Mouse (Mus musculus) heart, adult 9 months (tissue): ENCODE measurements around the gene Htr6.

ENCODE experiments used
- DNase-seq, 2 experiments: peaks; one replicate each; pipeline ENCODE4 v3.0.0; 2022; ENCODE audit warnings: low spot score in 2 of 2

Htr6 gene

GRCm38 (mm10) chr4:139088982-139089671 is 13.8 kb upstream of the Htr6 start:
- DNase-seq, result no peak

GRCm38 (mm10) chr4:139086984-139087383 is 11.6 kb upstream of the Htr6 start:
- no peak for DNase-seq

- peak; percentile 58 to 82 for DNase-seq
Measured at GRCm38 (mm10) chr4:139086037-139086436, 10.7 kb upstream of the Htr6 start.

GRCm38 (mm10) chr4:139085337-139085736 is 10.0 kb upstream of the Htr6 start:
- no peak for DNase-seq

GRCm38 (mm10) chr4:139082790-139083564 is 7.6 kb upstream of the Htr6 start:
- DNase-seq, result no peak

- no peak for DNase-seq
Measured at GRCm38 (mm10) chr4:139081270-139081931, 6.0 kb upstream of the Htr6 start.

- no peak for DNase-seq
Measured at GRCm38 (mm10) chr4:139080259-139080658, 4.9 kb upstream of the Htr6 start.

- no peak for DNase-seq
Measured at GRCm38 (mm10) chr4:139079439-139079838, 4.1 kb upstream of the Htr6 start.

- DNase-seq, result no peak
Measured at GRCm38 (mm10) chr4:139078726-139079125, 3.4 kb upstream of the Htr6 start.

- no peak for DNase-seq
Measured at GRCm38 (mm10) chr4:139078313-139078712, 2.9 kb upstream of the Htr6 start.

- DNase-seq, result no peak
Measured at GRCm38 (mm10) chr4:139075915-139076314, 545 bp upstream of the Htr6 start.

GRCm38 (mm10) chr4:139074060-139074459 is 1.3 kb downstream of the Htr6 start:
- DNase-seq, result no peak

- DNase-seq, result no peak
Measured at GRCm38 (mm10) chr4:139068287-139068686, 7.1 kb downstream of the Htr6 start.

GRCm38 (mm10) chr4:139064831-139065230 is 10.5 kb downstream of the Htr6 start:
- no peak for DNase-seq

- no peak for DNase-seq
Measured at GRCm38 (mm10) chr4:139059569-139059968, 15.8 kb downstream of the Htr6 start.

- DNase-seq, result no peak
Measured at GRCm38 (mm10) chr4:139058029-139058428, 17.3 kb downstream of the Htr6 start.

- no peak for DNase-seq
Measured at GRCm38 (mm10) chr4:139057291-139057690, 18.1 kb downstream of the Htr6 start.

GRCm38 (mm10) chr4:139055744-139056143 is 19.6 kb downstream of the Htr6 start:
- no peak for DNase-seq

- DNase-seq, result peak in 1 of 2 experiments; percentile 32
Measured at GRCm38 (mm10) chr4:139055336-139055735, 20.0 kb downstream of the Htr6 start.

- DNase-seq, result peak in 1 of 2 experiments; percentile 15
Measured at GRCm38 (mm10) chr4:139054300-139054923, 21.0 kb downstream of the Htr6 start.

- DNase-seq, result no peak
Measured at GRCm38 (mm10) chr4:139053391-139053790, 22.0 kb downstream of the Htr6 start.

- no peak for DNase-seq
Measured at GRCm38 (mm10) chr4:139052796-139053195, 22.6 kb downstream of the Htr6 start.
